Mouse (Mus musculus) liver, postnatal 0 days (tissue): ENCODE results near the gene Rpl31. TPM values are rescaled to one million over a fixed set of nuclear protein-coding genes. Genes with fewer than 3 reads are reported as not detected.
A peak's percentile ranks its signal among the peaks of the same experiment; 100 is the strongest.

Experiments used
- ATAC-seq: fragments of 200-750 bp; cut with Nextera tagmentation; 2 replicates; pipeline ENCODE4 v1.8.0; 2017; ENCODE audit warnings: mild to moderate bottlenecking, moderate library complexity
- DNase-seq: peaks from one replicate; pipeline ENCODE4 v3.0.0-alpha.2; 2016
- H3K27ac ChIP-seq: fragments of 300-500 bp; sonication (generic); 2 replicates; pipeline ENCODE4 v1.5.1; 2014; ENCODE audit warnings: antibody characterized with exemption, moderate library complexity, mild to moderate bottlenecking, low read depth
- H3K27me3 ChIP-seq: fragments of 300-500 bp; sonication (generic); 2 replicates; pipeline ENCODE4 v1.6.1; 2014; ENCODE audit warnings: low read length, control low read depth, mixed read lengths; ENCODE audit not compliant: insufficient read depth
- H3K36me3 ChIP-seq: fragments of 300-500 bp; sonication (generic); replicated peaks from 2 replicates; pipeline ENCODE4 v1.6.1; 2014; ENCODE audit warnings: mild to moderate bottlenecking, control low read depth, low read length, moderate library complexity, mixed read lengths; ENCODE audit not compliant: insufficient read depth
- H3K4me1 ChIP-seq: fragments of 300-500 bp; sonication (generic); 2 replicates; pipeline ENCODE4 v1.6.1; 2014; ENCODE audit warnings: antibody characterized with exemption, mild to moderate bottlenecking, control low read depth; ENCODE audit not compliant: insufficient read depth
- H3K4me2 ChIP-seq: fragments of 300-500 bp; sonication (generic); 2 replicates; pipeline ENCODE4 v1.6.1; 2014; ENCODE audit warnings: low read depth, mild to moderate bottlenecking, low read length, moderate library complexity, mixed read lengths
- H3K4me3 ChIP-seq: fragments of 300-500 bp; sonication (generic); 2 replicates; pipeline ENCODE4 v1.5.1; 2014; ENCODE audit warnings: low read depth, low read length
- H3K9ac ChIP-seq: fragments of 300-500 bp; sonication (generic); replicated peaks from 2 replicates; pipeline ENCODE4 v1.6.1; 2014; ENCODE audit warnings: mild to moderate bottlenecking, moderate library complexity
- H3K9me3 ChIP-seq: fragments of 300-500 bp; sonication (generic); 2 replicates; pipeline ENCODE4 v1.6.1; 2016; ENCODE audit warnings: mild to moderate bottlenecking, control low read depth, low read length, mixed read lengths
- CTCF ChIP-seq: sonication (generic); IDR thresholded peaks from 2 replicates; pipeline ENCODE4 v1.5.1; 2016; ENCODE audit warnings: antibody characterized with exemption, low read depth
- EP300 ChIP-seq: IDR thresholded peaks from 2 replicates; pipeline ENCODE4 v1.6.1; 2016; ENCODE audit warnings: antibody characterized with exemption, low read depth, mild to moderate bottlenecking
- WGBS: fragments of 180-500 bp; shearing (Covaris S2); extraction: QIAGEN DNeasy Blood & Tissue Kit; methylation state at CpG from one replicate; pipeline ENCODE4 v1.1.7; 2014; ENCODE audit not compliant: insufficient replicate concordance; 5-methylcytosine and 5-hydroxymethylcytosine counted together
- polyA plus RNA-seq: library from polyadenylated mRNA; unstranded; fragments of >200 nt; fragmentation: Nextera tagmentation; extraction: Ambion mirVana; gene quantifications from 2 replicates; pipeline ENCODE4 v1.2.1, GENCODE M21; 2015

Gene Rpl31
- polyA plus RNA-seq, 1 experiment from 2014 or later = 306 TPM

DNA sequence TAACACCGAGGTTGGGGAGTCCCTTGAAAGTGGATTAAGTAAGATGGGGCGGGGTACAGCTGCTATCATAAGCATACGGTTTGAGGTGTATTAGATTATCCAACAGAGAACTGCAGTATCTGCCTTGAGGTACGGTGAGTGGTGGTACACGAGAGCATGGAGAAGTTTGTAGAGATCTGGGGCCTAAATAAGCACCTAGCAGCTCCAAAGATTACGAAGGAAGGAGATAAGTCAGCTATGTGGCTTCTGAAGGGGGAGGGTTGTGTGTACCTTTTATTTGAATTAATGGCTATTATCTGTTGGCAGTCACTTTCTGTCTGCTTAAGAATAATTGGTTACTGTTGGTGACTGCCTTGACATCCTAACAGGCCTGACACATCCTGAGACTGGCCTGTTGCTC, 2.8 kb downstream of the Rpl31 start:
- H3K36me3 ChIP-seq = peaks cover 60% of the 10 kb centered on the region
- no peak overlapping the region; the same call in 1 of the 2 replicates for H3K27ac ChIP-seq
- H3K4me3 ChIP-seq = no peak overlapping the region
- no peak for DNase-seq
- no peaks in the 10 kb centered on the region for H3K9me3 ChIP-seq
- H3K4me2 ChIP-seq = 0 out of 2 replicates have a peak overlapping the region, but pooled peaks have one; percentile 87
- ATAC-seq = no peak
- TF ChIP-seq EP300 (no peak), CTCF (no peak)
- H3K4me1 ChIP-seq = peaks cover 16% of the 10 kb centered on the region
- WGBS = 50% methylated on average over 6 of the region's 6 CpGs
- H3K9ac ChIP-seq = no peak overlapping the region
- H3K27me3 ChIP-seq = no peaks in the 10 kb centered on the region

DNA sequence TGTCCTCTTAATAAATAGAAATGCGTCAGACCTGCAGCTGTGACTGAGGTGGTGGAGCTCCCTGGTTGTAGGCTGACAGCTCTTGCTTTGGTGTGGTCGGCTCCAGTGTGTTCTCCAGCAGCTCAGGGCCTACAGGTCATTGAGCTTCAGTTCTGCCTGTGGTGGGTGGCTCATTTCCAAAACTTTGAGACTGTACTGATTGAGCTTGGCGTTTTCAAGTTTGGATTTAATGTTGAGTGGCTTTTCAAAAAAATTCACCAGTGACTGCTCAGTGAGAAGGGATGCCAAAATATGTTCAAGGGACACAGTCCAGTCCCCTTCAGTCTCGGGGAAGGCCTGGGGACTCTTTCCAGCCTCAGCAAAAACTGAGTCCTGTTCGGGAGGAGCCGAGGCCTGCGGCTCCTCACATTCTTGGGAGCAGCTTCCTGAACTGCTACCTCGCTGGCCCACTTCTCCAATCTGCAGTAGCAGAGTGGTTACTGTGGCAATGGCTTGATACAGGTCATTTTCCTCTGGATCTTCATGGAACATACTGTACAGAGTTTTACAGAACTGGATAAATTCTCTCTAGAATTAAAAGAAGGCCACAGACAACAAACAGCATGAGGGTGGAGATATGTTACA, 4.7 kb downstream of the Rpl31 start:
- Histone ChIP-seq H3K4me1 (peaks cover 12% of the 10 kb centered on the region), H3K9me3 (no peaks in the 10 kb centered on the region), H3K27me3 (no peaks in the 10 kb centered on the region), H3K4me2 (no peak overlapping the region), H3K27ac (no peak overlapping the region), H3K36me3 (peaks cover 73% of the 10 kb centered on the region), H3K4me3 (no peak overlapping the region), H3K9ac (no peak overlapping the region)
- DNase-seq (no peak), ATAC-seq (no peak)
- WGBS = 64% methylated on average over 8 of the region's 8 CpGs
- TF ChIP-seq CTCF = no peak
- TF ChIP-seq EP300 = no peak

DNA sequence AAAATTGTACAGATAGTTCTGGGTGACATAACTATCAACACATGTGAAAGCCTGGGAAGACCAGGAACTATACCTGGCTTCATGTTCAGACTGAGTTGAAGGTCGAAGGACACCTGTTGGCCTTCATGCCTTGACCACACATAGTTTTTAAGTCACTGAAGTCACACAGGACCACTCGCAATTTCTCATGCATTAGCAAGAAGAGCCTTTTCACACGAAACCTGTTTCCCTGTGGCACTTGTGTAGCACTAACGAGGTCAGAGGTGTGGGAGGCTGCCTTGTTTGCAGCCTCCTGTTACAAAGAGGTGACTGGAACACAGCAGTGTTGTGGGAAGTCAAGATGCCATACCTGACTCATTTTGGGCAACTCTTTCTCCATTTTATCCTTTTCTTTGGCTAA, 5.7 kb downstream of the Rpl31 start:
- Histone ChIP-seq H3K36me3 (peaks cover 81% of the 10 kb centered on the region), H3K9me3 (no peaks in the 10 kb centered on the region), H3K4me2 (no peak overlapping the region), H3K4me3 (no peak overlapping the region), H3K27ac (no peak overlapping the region), H3K4me1 (peaks cover 10% of the 10 kb centered on the region), H3K27me3 (no peaks in the 10 kb centered on the region), H3K9ac (no peak overlapping the region)
- ATAC-seq (no peak), DNase-seq (no peak)
- 70% methylated on average over 4 of the region's 4 CpGs for WGBS
- no peak for TF ChIP-seq CTCF
- no peak for TF ChIP-seq EP300

DNA sequence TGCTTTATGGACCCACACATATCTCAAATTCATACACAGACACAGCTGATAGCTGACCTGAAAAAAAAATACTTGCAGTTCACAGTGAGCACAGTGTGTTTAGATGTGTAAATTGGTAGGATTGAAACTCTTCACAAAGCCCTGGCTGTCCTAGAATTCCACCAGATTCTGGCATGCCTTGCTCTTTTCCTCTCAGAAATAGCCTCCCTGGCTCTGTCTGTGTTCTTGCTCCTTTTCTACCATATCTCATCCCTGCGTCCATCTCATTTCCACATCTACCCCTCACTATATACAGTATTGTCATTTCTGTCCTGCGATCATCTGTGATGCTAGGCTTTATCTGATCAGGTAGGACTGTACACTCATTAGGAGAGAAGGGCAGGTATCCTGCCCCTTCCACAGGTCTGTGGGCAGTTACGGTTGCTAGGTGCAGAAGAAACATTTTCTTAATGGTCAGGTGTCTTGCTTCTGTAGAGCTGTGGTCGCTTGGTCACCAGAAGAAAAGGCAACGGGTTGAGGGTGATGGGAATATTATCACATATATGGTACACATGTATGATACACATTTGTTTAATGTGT, 6.7 kb downstream of the Rpl31 start:
- TF ChIP-seq CTCF (no peak), EP300 (no peak)
- 73% methylated on average over 5 of the region's 5 CpGs for WGBS
- H3K4me3 ChIP-seq = no peak overlapping the region
- ATAC-seq (no peak), DNase-seq (no peak)
- no peaks in the 10 kb centered on the region for H3K27me3 ChIP-seq
- no peak overlapping the region for H3K9ac ChIP-seq
- H3K36me3 ChIP-seq = peaks cover 81% of the 10 kb centered on the region
- no peak overlapping the region for H3K27ac ChIP-seq
- H3K4me2 ChIP-seq = no peak overlapping the region
- peaks cover 6% of the 10 kb centered on the region for H3K4me1 ChIP-seq
- no peaks in the 10 kb centered on the region for H3K9me3 ChIP-seq

DNA sequence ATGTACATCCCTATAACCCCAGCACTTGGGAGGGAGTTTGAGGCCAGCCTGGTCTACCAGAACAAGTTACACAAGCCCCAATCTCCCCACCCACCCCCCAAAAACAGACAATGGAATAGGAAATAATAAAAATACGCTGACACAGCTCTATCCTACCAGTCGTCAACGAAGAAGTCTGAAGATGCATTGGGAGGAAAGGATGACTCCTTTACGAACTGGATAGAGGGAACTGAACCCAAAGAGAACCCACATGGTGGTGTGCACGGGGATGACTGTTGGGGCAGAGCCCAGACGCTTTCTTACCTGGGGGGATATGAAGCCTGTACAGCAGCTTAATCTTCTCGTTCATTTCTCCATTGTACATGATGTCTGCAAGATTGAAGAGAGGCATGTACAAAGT, 8.5 kb downstream of the Rpl31 start:
- DNase-seq (no peak), ATAC-seq (no peak)
- Histone ChIP-seq H3K9me3 (no peaks in the 10 kb centered on the region), H3K4me2 (no peak overlapping the region), H3K9ac (no peak overlapping the region), H3K4me1 (no peaks in the 10 kb centered on the region), H3K36me3 (peaks cover 80% of the 10 kb centered on the region), H3K27me3 (no peaks in the 10 kb centered on the region), H3K27ac (no peak overlapping the region), H3K4me3 (no peak overlapping the region)
- no peak for TF ChIP-seq EP300
- WGBS = 79% methylated on average over 7 of the region's 7 CpGs

DNA sequence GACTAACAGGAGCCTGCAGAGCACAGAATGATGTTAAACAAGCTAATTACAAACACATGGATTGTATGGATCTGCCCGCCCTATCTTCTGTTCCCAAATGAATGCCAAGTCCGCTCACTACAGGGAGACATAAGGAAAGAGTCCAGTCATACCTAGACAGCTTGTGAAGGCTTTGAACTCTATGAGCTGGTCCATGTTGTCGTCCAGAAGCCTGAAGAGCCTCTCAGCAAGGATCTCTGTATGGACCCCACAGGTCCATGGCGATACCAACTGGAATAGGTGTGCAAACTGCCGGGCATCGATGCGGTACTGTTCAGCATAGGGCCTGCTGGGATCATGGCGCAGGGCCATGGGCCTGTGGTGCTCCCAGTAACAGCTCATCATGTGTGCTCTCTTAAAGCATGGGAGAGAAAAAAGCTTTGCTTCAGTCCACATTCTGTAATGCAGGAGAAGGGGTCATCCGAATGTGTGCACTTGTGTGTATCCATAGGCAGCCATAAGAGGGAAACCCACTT, 9.1 kb downstream of the Rpl31 start:
- WGBS = 93% methylated on average over 9 of the region's 9 CpGs
- H3K4me3 ChIP-seq = no peak overlapping the region
- ATAC-seq (no peak), DNase-seq (no peak)
- H3K27ac ChIP-seq = no peak overlapping the region
- H3K9me3 ChIP-seq = no peaks in the 10 kb centered on the region
- no peaks in the 10 kb centered on the region for H3K4me1 ChIP-seq
- TF ChIP-seq CTCF (no peak), EP300 (no peak)
- H3K36me3 ChIP-seq = peaks cover 76% of the 10 kb centered on the region
- no peak overlapping the region for H3K9ac ChIP-seq
- no peak overlapping the region for H3K4me2 ChIP-seq
- no peaks in the 10 kb centered on the region for H3K27me3 ChIP-seq
